Mouse (Mus musculus): ENCODE measurements at regions not wholly inside any gene's neighbourhood (a gene's known extent, or its start where the extent isn't known, plus 50 kb on each side); places are given as distances from the start of the nearest gene placed in this dataset.
A peak's percentile ranks its signal among the peaks of the same experiment; 100 is the strongest.

GRCm38 (mm10) chr12:9839949-9840348, 270.0 kb downstream of the Osr1 start:
- H3K27me3 ChIP-seq (ENCODE audit: insufficient read depth, low read length) = no peaks in the 10 kb centered on the region
- no peak overlapping the region for H3K4me2 ChIP-seq (ENCODE audit: low read depth, low read length)
- no peaks in the 10 kb centered on the region for H3K36me3 ChIP-seq (ENCODE audit: insufficient read depth, low read length)
- H3K4me3 ChIP-seq (ENCODE audit: low read length) = no peak overlapping the region
- no peak for TF ChIP-seq CTCF (IDR thresholded peaks at IDR 0.05; ENCODE audit: low read depth)
- ATAC-seq (no peak), DNase-seq (ENCODE audit: low spot score) (no peak)
- no peak overlapping the region for H3K27ac ChIP-seq
- 85% methylated on average over 2 of the region's 2 CpGs for WGBS
- no peaks in the 10 kb centered on the region for H3K9me3 ChIP-seq (ENCODE audit: low read length)
- no peak overlapping the region for H3K9ac ChIP-seq (replicated peaks; ENCODE audit: low read length)
- H3K4me1 ChIP-seq (ENCODE audit: insufficient read depth, low read length) = no peaks in the 10 kb centered on the region

- Histone ChIP-seq H3K9me3 (ENCODE audit: low read length) (no peaks in the 10 kb centered on the region), H3K27me3 (ENCODE audit: insufficient read depth, low read length) (no peaks in the 10 kb centered on the region), H3K4me3 (ENCODE audit: low read length) (no peak overlapping the region), H3K9ac (replicated peaks; ENCODE audit: low read length) (no peak overlapping the region), H3K27ac (no peak overlapping the region), H3K36me3 (ENCODE audit: insufficient read depth, low read length) (no peaks in the 10 kb centered on the region), H3K4me1 (ENCODE audit: insufficient read depth, low read length) (no peaks in the 10 kb centered on the region), H3K4me2 (ENCODE audit: low read depth, low read length) (no peak overlapping the region)
- 69% methylated on average over 2 of the region's 2 CpGs for WGBS
- no peak for ATAC-seq
- no peak for DNase-seq (ENCODE audit: low spot score)
- no peak for TF ChIP-seq CTCF (IDR thresholded peaks at IDR 0.05; ENCODE audit: low read depth)
Observed at GRCm38 (mm10) chr12:9847034-9847433, 277.1 kb downstream of the Osr1 start.

- H3K27ac ChIP-seq = no peak overlapping the region
- H3K4me2 ChIP-seq (ENCODE audit: low read depth, low read length) = no peak overlapping the region
- no peak for TF ChIP-seq CTCF (IDR thresholded peaks at IDR 0.05; ENCODE audit: low read depth)
- WGBS = 87% methylated on average over 7 of the region's 7 CpGs
- no peaks in the 10 kb centered on the region for H3K4me1 ChIP-seq (ENCODE audit: insufficient read depth, low read length)
- ATAC-seq (no peak), DNase-seq (ENCODE audit: low spot score) (no peak)
- H3K9ac ChIP-seq (replicated peaks; ENCODE audit: low read length) = no peak overlapping the region
- H3K27me3 ChIP-seq (ENCODE audit: insufficient read depth, low read length) = no peaks in the 10 kb centered on the region
- no peaks in the 10 kb centered on the region for H3K36me3 ChIP-seq (ENCODE audit: insufficient read depth, low read length)
- H3K9me3 ChIP-seq (ENCODE audit: low read length) = no peaks in the 10 kb centered on the region
- H3K4me3 ChIP-seq (ENCODE audit: low read length) = no peak overlapping the region
Observed at GRCm38 (mm10) chr12:9847465-9848205, 277.7 kb downstream of the Osr1 start.

- H3K9ac ChIP-seq (replicated peaks; ENCODE audit: low read length) = no peak overlapping the region
- no peaks in the 10 kb centered on the region for H3K27me3 ChIP-seq (ENCODE audit: insufficient read depth, low read length)
- no peaks in the 10 kb centered on the region for H3K9me3 ChIP-seq (ENCODE audit: low read length)
- no peak for TF ChIP-seq CTCF (IDR thresholded peaks at IDR 0.05; ENCODE audit: low read depth)
- H3K27ac ChIP-seq = no peak overlapping the region
- no peaks in the 10 kb centered on the region for H3K4me1 ChIP-seq (ENCODE audit: insufficient read depth, low read length)
- DNase-seq (ENCODE audit: low spot score) (no peak), ATAC-seq (no peak)
- no peak overlapping the region for H3K4me2 ChIP-seq (ENCODE audit: low read depth, low read length)
- H3K36me3 ChIP-seq (ENCODE audit: insufficient read depth, low read length) = no peaks in the 10 kb centered on the region
- 86% methylated on average over 3 of the region's 3 CpGs for WGBS
- H3K4me3 ChIP-seq (ENCODE audit: low read length) = no peak overlapping the region
Observed at GRCm38 (mm10) chr12:9855503-9856024, 285.6 kb downstream of the Osr1 start.

GRCm38 (mm10) chr12:9856128-9856621, 286.3 kb downstream of the Osr1 start:
- ATAC-seq (peak; percentile 53; the same call in 1 of the 2 replicates), DNase-seq (ENCODE audit: low spot score) (peak; percentile 28)
- 59% methylated on average over 8 of the region's 8 CpGs for WGBS
- H3K9me3 ChIP-seq (ENCODE audit: low read length) = no peaks in the 10 kb centered on the region
- no peaks in the 10 kb centered on the region for H3K36me3 ChIP-seq (ENCODE audit: insufficient read depth, low read length)
- no peak overlapping the region for H3K4me3 ChIP-seq (ENCODE audit: low read length)
- H3K9ac ChIP-seq (replicated peaks; ENCODE audit: low read length) = no peak overlapping the region
- H3K4me2 ChIP-seq (ENCODE audit: low read depth, low read length) = no peak overlapping the region
- no peak overlapping the region for H3K27ac ChIP-seq
- no peaks in the 10 kb centered on the region for H3K4me1 ChIP-seq (ENCODE audit: insufficient read depth, low read length)
- no peak for TF ChIP-seq CTCF (IDR thresholded peaks at IDR 0.05; ENCODE audit: low read depth)
- no peaks in the 10 kb centered on the region for H3K27me3 ChIP-seq (ENCODE audit: insufficient read depth, low read length)

- H3K9ac ChIP-seq (replicated peaks; ENCODE audit: low read length) = no peak overlapping the region
- no peaks in the 10 kb centered on the region for H3K4me1 ChIP-seq (ENCODE audit: insufficient read depth, low read length)
- H3K36me3 ChIP-seq (ENCODE audit: insufficient read depth, low read length) = no peaks in the 10 kb centered on the region
- no peak overlapping the region for H3K27ac ChIP-seq
- H3K4me3 ChIP-seq (ENCODE audit: low read length) = no peak overlapping the region
- H3K9me3 ChIP-seq (ENCODE audit: low read length) = no peaks in the 10 kb centered on the region
- WGBS = 68% methylated on average over 2 of the region's 2 CpGs
- DNase-seq (ENCODE audit: low spot score) (no peak), ATAC-seq (no peak)
- no peak overlapping the region for H3K4me2 ChIP-seq (ENCODE audit: low read depth, low read length)
- no peaks in the 10 kb centered on the region for H3K27me3 ChIP-seq (ENCODE audit: insufficient read depth, low read length)
- no peak for TF ChIP-seq CTCF (IDR thresholded peaks at IDR 0.05; ENCODE audit: low read depth)
Observed at GRCm38 (mm10) chr12:9857990-9858389, 288.1 kb downstream of the Osr1 start.

GRCm38 (mm10) chr12:9862301-9862700, 292.4 kb downstream of the Osr1 start:
- 97% methylated on average over 1 of the region's 1 CpGs for WGBS
- no peaks in the 10 kb centered on the region for H3K36me3 ChIP-seq (ENCODE audit: insufficient read depth, low read length)
- DNase-seq (ENCODE audit: low spot score) = no peak
- no peak overlapping the region for H3K27ac ChIP-seq
- no peak overlapping the region for H3K4me2 ChIP-seq (ENCODE audit: low read depth, low read length)
- TF ChIP-seq CTCF (IDR thresholded peaks at IDR 0.05; ENCODE audit: low read depth) = no peak
- no peaks in the 10 kb centered on the region for H3K4me1 ChIP-seq (ENCODE audit: insufficient read depth, low read length)
- no peak overlapping the region for H3K4me3 ChIP-seq (ENCODE audit: low read length)
- H3K9me3 ChIP-seq (ENCODE audit: low read length) = no peaks in the 10 kb centered on the region
- no peaks in the 10 kb centered on the region for H3K27me3 ChIP-seq (ENCODE audit: insufficient read depth, low read length)
- no peak overlapping the region for H3K9ac ChIP-seq (replicated peaks; ENCODE audit: low read length)
- no peak for ATAC-seq

All from hindbrain, postnatal 0 days (tissue).